Mouse (Mus musculus): ENCODE results near the gene Ssr4. TPM values are rescaled to one million over a fixed set of nuclear protein-coding genes. Genes with fewer than 3 reads are reported as not detected.

The Ssr4 gene
- polyA plus RNA-seq, 1 experiment from 2014 or later: 138 TPM

DNA sequence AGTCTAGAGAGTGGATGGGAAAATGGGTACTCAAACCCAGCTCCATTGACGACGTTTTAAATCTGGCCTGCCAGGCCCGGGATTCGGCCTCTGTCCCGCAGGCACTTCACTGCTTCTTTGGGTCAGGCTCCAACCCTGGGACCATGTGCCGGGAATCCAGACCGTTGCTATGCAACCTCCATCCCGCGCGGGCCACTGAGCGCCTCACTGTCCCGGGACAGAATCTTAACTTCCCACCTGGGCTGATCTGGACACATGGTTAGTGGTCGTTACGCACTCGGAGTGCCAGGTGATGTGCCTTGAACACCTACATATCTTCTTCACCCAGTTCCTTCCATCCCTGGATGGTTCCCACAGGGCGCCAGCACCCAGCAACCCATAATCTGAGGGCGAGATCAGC, 36.9 kb downstream of the Ssr4 start:
- Histone ChIP-seq H3K9ac (peak overlapping the region; percentile 79), H3K9me3 (replicated peaks) (no peaks in the 10 kb centered on the region), H3K36me3 (no peaks in the 10 kb centered on the region), H3K27ac (no peak overlapping the region), H3K27me3 (peaks cover 7% of the 10 kb centered on the region; the same call in 1 of the 2 replicates), H3K4me3 (peak overlapping the region; percentile 60), H3K4me2 (replicated peaks) (peak overlapping the region; percentile 64), H3K4me1 (peaks cover 7% of the 10 kb centered on the region; the same call in 1 of the 2 replicates)
- WGBS: 24% methylated on average over 17 of the region's 17 CpGs
- ATAC-seq (ENCODE audit: low FRiP score): peak; percentile 49

DNA sequence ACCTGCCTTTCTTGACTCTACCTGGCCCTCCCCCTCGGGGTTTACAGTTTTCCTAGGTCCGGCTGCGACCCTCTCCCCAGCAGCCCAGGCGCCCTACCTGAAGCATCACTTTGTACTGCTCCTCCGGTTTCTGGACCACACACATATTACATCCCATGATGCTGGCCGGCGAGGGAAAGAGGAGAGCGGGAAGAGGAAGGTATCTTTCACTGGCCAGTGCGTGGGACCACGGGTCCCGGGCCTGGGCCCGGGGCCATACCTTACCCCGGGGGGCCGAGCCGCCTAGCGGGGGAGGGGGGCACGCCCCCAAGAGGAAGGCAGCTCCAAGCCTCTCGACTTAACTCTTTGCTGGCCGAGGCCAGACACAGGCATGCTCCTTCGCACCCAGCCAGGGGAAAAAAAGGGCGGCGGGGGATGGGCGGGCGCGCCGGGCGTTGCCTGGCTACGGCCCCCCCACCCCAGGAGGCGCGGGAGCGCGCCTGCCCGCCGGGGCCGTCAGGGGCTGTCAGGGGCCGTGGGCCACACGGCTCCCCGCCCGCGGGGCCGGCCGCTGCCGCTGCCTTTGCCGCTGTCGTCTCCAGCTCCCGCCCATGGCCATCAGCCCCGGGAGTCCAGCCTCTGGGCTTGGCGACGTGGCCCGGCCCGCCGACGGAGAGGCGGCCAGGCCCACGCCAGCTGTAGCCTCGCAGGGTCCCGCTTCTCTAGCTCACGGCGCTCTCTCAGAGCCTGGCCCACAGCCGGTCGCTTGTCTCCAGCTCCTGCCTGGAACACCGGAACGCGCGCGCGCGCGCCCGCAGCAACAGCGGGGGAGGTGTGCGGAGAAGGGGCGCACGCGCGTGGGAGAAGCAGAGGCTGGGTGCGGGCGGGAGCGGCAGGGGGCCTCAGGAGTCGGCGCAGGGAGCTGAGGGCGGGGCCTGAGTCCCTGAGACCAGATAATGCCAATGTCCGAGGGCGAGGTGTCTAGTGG, 37.6 kb downstream of the Ssr4 start, which contains the start of gene Pdzd4:
TSS of gene Pdzd4 (minus strand) at position 785 of the 967 bp plus-strand sequence.
- peaks cover 7% of the 10 kb centered on the region; the same call in 1 of the 2 replicates for H3K4me1 ChIP-seq
- H3K27me3 ChIP-seq: peaks cover 7% of the 10 kb centered on the region; the same call in 1 of the 2 replicates
- H3K36me3 ChIP-seq: no peaks in the 10 kb centered on the region
- H3K27ac ChIP-seq: peak within 1 kb of the TSS; percentile 90
- peak within 1 kb of the TSS; percentile 60 for H3K4me3 ChIP-seq
- peak within 1 kb of the TSS; percentile 64 for H3K4me2 ChIP-seq (replicated peaks)
- ATAC-seq (ENCODE audit: low FRiP score): peak; percentile 87
- peak within 1 kb of the TSS; percentile 79 for H3K9ac ChIP-seq
- 19% methylated on average over 77 of the region's 84 CpGs for WGBS
- H3K9me3 ChIP-seq (replicated peaks): no peaks in the 10 kb centered on the region

DNA sequence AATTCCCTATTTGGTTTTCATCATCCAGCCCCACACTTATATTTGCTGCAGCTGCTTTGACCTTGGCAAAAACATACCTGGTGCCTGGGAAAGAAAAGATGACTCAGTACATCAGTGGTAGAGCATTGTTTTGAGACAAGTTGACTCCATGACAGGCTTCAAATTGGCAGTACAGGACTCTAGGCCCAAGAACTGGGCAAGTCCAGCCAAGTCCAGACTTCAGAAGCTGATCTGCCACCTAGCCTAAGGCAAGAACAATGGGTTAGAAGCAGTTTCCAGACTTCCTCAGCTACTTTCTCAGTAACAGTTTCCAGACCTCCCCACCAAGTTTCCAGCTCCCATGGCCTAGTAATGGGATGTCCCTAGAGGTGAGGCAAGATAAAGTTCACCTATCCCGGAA, 48.9 kb downstream of the Ssr4 start:
- 95% methylated on average over 1 of the region's 1 CpGs for WGBS

GRCm38 (mm10) chrX:73836691-73837090, 49.9 kb downstream of the Ssr4 start:
- Histone ChIP-seq H3K27ac (no peak overlapping the region), H3K27me3 (no peaks in the 10 kb centered on the region), H3K9me3 (replicated peaks) (no peaks in the 10 kb centered on the region), H3K9ac (no peak overlapping the region), H3K36me3 (no peaks in the 10 kb centered on the region), H3K4me3 (no peak overlapping the region), H3K4me2 (replicated peaks) (no peak overlapping the region), H3K4me1 (no peaks in the 10 kb centered on the region)
- ATAC-seq (ENCODE audit: low FRiP score): no peak
- WGBS: 81% methylated on average over 3 of the region's 3 CpGs

More for the DNA sequence above, 48.9 kb downstream of the Ssr4 start:
- Histone ChIP-seq H3K9ac (no peak overlapping the region), H3K36me3 (no peaks in the 10 kb centered on the region), H3K9me3 (replicated peaks) (no peaks in the 10 kb centered on the region), H3K4me1 (no peaks in the 10 kb centered on the region), H3K27ac (no peak overlapping the region), H3K4me3 (no peak overlapping the region), H3K4me2 (replicated peaks) (no peak overlapping the region), H3K27me3 (no peaks in the 10 kb centered on the region)
- ATAC-seq (ENCODE audit: low FRiP score): no peak

Other genes starting within 250 kb of the Ssr4 start
- gene Dusp9, start 147.6 kb upstream of the Ssr4 start, polyA plus RNA-seq (2016; fragmentation: Nextera tagmentation; extraction: Ambion mirVana): 7.8 TPM in 2 replicates
- gene Pnck, start 126.9 kb upstream of the Ssr4 start, polyA plus RNA-seq (2016; fragmentation: Nextera tagmentation; extraction: Ambion mirVana): 31.3 and 34.8 TPM in 2 replicates
- gene Slc6a8, start 113.9 kb upstream of the Ssr4 start, polyA plus RNA-seq (2016; fragmentation: Nextera tagmentation; extraction: Ambion mirVana): 6.6 and 7.7 TPM in 2 replicates
- gene Bcap31, start 70.9 kb upstream of the Ssr4 start, polyA plus RNA-seq (2016; fragmentation: Nextera tagmentation; extraction: Ambion mirVana): 132 and 136 TPM in 2 replicates
- gene Abcd1, start 70.4 kb upstream of the Ssr4 start, polyA plus RNA-seq (2016; fragmentation: Nextera tagmentation; extraction: Ambion mirVana): 12.7 and 14.0 TPM in 2 replicates
- gene Plxnb3, start 29.9 kb upstream of the Ssr4 start, polyA plus RNA-seq (2016; fragmentation: Nextera tagmentation; extraction: Ambion mirVana): 0.21 and 0.25 TPM in 2 replicates
- gene Srpk3, start 12.6 kb upstream of the Ssr4 start, polyA plus RNA-seq (2016; fragmentation: Nextera tagmentation; extraction: Ambion mirVana): 2.7 and 5.4 TPM in 2 replicates
- 150 and 167 TPM in 2 replicates for gene Idh3g, start 131 bp upstream of the Ssr4 start, polyA plus RNA-seq (2016; fragmentation: Nextera tagmentation; extraction: Ambion mirVana)
- gene Pdzd4, start 37.9 kb downstream of the Ssr4 start, polyA plus RNA-seq (2016; fragmentation: Nextera tagmentation; extraction: Ambion mirVana): 2.7 and 2.8 TPM in 2 replicates
- gene Avpr2, start 105.1 kb downstream of the Ssr4 start, polyA plus RNA-seq (2016; fragmentation: Nextera tagmentation; extraction: Ambion mirVana): 0.19 and 0.20 TPM in 2 replicates
- gene L1cam, start 109.1 kb downstream of the Ssr4 start, polyA plus RNA-seq (2016; fragmentation: Nextera tagmentation; extraction: Ambion mirVana): 45.6 and 58.4 TPM in 2 replicates
- gene Arhgap4, start 134.8 kb downstream of the Ssr4 start, polyA plus RNA-seq (2016; fragmentation: Nextera tagmentation; extraction: Ambion mirVana): 2.7 and 3.4 TPM in 2 replicates
- 105 and 118 TPM in 2 replicates for gene Naa10, start 134.9 kb downstream of the Ssr4 start, polyA plus RNA-seq (2016; fragmentation: Nextera tagmentation; extraction: Ambion mirVana)
- gene Renbp, start 143.8 kb downstream of the Ssr4 start, polyA plus RNA-seq (2016; fragmentation: Nextera tagmentation; extraction: Ambion mirVana): 19.7 and 20.3 TPM in 2 replicates
- gene Hcfc1, start 179.3 kb downstream of the Ssr4 start, polyA plus RNA-seq (2016; fragmentation: Nextera tagmentation; extraction: Ambion mirVana): 77.4 and 78.6 TPM in 2 replicates
- 53.9 and 58.2 TPM in 2 replicates for gene Irak1, start 236.9 kb downstream of the Ssr4 start, polyA plus RNA-seq (2016; fragmentation: Nextera tagmentation; extraction: Ambion mirVana)

All from hindbrain, embryonic 12.5 days (tissue).